Mouse (Mus musculus) E14TG2a.4 (cell line): ENCODE measurements at regions not wholly inside any gene's neighbourhood (a gene's known extent, or its start where the extent isn't known, plus 50 kb on each side); places are given as distances from the start of the nearest gene placed in this dataset.

ENCODE experiments used
- CTCF ChIP-seq: conservative IDR thresholded peaks from 2 replicates; pipeline ENCODE4 v1.5.1; 2014; ENCODE audit warnings: low read length
- POU5F1 ChIP-seq: IDR thresholded peaks from 2 replicates; pipeline ENCODE4 v1.6.1; 2014; ENCODE audit warnings: low read length, borderline replicate concordance

GRCm38 (mm10) chr3:11029991-11030390 is 694.5 kb upstream of the Gm38303 start:
- TF ChIP-seq CTCF (no peak), POU5F1 (no peak)
